Mouse (Mus musculus): Measurements from ENCODE around the gene Gm42421. TPM values are rescaled to one million over a fixed set of nuclear protein-coding genes. Genes with fewer than 3 reads are reported as not detected.

The Gm42421 gene
- total RNA-seq, 2 experiments from 2014 or later, result not detected

DNA sequence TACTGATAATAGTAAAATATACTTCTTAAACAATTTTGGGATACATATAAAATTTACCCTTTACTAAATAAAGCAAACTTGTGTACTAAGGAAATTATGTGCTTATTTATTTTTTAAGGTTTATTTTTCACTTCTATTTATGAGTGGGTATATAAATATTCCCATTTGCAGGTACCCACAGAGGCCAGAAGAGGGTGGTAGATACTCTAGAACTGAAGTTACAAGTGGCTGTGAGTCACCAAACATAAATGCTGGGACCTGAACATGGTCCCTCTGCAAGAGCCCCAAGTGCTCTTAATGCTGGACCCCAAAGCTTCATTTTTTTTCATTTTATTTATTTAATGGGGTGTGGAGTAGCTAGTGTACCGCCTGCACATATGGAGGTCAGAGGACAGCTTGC, 5.9 kb downstream of the Gm42421 start:
- no peak for DNase-seq (ENCODE audit: low spot score in 2 of 2)

DNA sequence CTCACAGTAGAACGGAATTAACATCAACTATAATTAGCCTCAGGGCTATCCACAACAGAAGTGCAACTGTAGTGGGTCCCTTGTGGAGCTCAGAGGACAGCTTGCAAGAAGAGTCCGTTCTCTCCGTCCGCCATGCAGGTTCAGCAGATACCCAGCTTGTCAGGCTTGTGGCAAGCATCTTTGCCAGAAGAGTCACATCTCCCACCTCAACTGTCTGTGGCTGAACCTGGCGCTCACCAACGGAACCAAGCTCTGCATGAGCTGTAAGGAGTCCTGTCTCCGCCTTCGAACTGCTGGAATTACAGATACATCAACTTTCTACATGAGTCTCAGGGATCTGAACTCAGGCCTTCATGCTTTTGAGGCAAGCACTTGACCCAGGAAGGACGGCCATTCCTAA, 8.2 kb downstream of the Gm42421 start:
- DNase-seq (ENCODE audit: low spot score in 2 of 2), result no peak

DNA sequence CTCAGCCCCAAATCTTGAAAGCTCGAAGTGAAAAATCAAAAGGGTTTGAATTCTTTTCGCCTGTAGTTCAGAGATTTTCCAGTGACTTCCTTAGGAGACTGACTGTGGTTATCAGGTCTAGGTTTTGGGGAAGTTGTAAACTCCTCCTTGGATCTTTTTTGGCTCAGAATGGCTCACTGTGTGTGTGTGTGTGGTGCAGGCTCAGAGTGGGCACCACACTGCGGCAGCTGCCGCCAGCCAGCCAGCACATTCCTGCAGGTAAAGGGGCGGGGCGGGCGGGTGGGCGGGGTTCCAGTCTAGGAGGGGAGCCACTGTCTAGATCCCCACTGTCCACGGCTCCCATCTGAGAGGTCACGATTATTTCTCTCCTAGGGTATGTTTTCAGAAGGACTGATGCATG, 13.6 kb downstream of the Gm42421 start:
- DNase-seq (ENCODE audit: low spot score in 2 of 2), result no peak

DNA sequence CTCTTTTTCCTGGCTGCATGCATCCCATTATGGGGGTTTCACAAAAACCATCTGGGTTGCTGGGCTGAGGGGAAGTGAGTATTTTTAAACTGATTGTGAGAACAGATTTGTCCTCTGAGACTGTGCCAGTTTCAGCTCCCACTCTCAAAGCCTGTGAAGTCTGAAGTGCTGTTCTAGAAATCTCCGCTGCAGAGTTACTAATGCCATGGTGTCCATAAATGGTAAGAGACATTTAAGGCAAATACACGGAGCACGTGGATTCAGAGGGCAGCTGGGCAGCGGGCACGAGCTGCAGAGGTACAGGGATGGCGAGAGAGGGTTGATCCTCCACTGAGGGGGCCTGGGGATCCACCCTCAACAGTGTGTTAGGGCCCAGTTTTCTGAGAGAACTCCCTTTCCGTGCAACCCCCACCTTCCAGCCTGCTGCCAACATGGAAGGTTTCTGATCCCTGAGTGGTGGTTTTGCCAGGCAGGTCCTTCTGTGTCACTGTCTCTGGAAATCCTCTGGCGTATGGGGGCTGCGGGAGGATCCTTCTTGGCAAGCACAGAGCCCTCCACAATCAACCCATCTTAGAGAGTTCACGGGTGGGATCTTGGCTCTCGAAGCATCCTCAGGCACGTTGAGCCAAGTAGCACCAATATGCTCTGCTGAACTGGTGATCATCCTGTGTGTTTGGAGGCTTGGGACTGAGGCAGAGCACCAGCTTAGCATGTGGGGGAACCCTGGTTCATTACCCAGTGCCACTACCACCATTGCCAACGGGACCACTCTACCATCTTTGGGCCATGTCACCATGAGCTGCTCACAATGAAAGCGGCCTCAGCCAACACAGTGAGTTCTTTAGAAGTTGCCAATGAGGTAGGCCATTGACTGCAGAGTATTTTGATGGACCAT, 15.5 kb downstream of the Gm42421 start:
- no peak for DNase-seq (ENCODE audit: low spot score in 2 of 2)

DNA sequence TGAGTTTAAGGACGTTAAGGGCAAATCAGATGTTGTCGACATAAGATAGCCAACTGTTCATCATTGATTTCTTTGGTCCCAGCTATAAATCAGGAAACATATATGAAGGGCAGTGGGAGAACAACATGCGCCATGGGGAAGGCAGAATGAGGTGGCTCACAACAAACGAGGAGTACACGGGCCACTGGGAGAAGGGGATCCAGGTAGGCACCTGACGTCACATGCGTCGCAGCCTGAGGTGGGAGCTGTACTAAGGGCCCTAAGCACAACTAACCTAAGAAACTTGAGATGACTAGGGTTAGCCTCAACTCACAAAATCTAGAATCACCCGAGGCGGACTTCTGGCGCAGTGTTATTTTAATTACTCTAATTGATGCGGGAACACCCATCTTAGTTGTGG, 20.4 kb downstream of the Gm42421 start:
- DNase-seq (ENCODE audit: low spot score in 2 of 2), result no peak

DNA sequence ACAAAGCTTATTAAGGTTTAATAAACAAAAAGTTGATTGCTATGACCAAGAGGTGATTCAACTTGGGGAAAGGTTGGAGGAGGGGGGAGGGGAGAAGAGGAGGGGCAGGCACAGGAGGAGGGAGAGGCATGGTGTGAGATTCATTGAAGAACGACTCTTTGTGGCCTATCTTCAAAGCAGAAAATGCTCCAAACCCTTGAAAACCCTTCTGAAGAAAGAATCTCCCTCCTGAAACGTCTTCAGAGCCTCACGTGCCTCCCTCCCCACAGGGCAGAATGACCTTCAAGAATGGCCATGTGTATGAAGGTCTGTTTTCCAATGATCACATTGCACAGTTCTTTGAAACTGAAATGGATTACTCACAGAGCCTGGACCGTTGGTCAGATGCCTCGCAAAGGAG, 22.0 kb downstream of the Gm42421 start:
- DNase-seq (ENCODE audit: low spot score in 2 of 2), result peak in 1 of 2 experiments; percentile 19

DNA sequence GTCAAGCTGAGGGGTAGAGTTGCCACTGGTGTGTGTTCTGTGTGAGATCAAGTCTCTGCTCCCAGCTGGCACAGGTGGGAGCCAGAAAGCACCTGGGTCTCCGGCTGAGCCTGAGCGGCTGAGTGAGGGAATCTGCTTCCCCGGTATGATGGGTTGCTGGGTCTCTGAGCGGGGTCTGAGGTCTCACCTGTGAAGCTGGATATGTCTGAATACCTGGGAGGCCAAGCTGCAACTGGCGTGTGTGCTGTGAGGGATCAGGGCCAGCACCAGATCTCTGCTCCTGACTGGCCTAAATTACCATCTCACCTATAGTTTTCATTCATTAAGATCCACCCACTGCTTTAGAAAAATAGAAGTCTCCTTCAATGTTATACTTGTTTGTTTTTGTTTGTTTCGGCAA, 29.1 kb downstream of the Gm42421 start:
- no peak for DNase-seq (ENCODE audit: low spot score in 2 of 2)

DNA sequence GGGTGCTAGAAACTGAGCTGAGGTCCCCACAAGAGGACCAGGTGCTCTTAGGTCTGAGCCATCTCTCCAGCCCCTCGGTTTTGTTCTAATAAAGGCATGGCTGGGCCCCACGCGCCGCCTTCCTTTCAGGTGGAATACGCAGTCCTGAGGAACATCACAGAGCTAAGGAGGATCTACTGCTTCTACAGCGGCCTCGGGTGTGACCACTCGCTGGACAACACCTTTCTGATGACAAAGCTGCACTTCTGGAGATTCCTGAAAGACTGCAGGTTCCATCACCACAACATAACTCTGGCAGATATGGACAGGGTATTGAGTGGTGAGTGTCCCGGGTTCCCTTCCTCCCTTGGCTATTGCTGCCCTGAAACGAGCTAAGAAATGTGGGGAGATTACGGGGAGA, 31.6 kb downstream of the Gm42421 start:
- no peak for DNase-seq (ENCODE audit: low spot score in 2 of 2)

DNA sequence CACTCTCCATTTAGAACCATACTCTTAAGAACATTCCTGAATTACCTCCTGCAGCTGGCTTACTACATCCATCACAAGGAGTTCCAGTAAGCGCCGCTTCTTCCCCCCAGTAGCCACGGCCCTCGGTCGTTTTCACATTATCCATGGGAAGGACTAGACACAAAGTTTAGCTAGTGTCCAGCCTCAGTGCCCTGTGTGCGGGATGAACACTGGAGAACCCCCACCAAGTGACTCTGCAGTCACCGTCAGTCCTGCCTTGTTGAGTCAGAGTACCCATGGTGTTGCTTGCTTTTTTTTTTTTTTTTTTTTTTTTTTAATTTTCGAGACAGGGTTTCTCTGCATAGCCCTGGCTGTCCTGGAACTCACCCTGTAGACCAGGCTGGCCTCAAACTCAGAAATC, 33.2 kb downstream of the Gm42421 start:
- DNase-seq (ENCODE audit: low spot score in 2 of 2), result no peak

DNA sequence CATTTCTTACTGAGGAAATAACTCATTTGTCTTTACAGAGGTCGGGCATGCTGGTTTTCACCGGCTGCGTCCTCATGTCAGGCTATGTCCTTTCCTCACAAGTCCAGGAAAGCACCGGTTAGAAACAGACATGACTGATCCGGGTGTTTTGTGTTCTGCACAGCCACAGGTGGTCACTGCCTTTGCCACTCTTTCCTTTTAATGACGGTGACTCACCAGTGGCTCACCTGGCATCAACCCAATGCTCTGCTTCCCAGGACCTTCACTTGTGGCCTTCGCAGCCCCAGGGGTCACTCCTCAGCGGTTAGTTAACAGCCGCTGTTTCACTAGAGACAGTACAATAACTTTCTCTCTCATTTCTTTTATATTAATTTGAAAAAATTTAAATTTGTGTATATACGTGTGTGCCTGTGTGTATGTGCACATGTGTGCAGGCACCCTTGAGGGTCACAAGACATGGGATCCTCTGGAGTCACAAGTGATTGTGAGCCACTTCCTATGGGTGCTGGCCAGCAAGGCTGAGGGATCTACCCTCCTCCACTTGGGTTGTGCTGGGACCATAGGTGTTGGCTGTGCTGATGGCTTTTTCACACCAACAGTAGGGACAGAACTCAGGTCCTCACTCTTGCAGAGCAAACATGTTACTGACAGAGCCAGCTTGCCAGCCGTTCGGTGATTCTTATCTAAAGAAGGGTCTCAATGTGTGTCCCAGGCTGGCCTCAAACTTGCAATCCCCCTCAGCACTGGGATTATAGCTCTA, 37.8 kb downstream of the Gm42421 start:
- peak; percentile 47 to 67 for DNase-seq (ENCODE audit: low spot score in 2 of 2)

DNA sequence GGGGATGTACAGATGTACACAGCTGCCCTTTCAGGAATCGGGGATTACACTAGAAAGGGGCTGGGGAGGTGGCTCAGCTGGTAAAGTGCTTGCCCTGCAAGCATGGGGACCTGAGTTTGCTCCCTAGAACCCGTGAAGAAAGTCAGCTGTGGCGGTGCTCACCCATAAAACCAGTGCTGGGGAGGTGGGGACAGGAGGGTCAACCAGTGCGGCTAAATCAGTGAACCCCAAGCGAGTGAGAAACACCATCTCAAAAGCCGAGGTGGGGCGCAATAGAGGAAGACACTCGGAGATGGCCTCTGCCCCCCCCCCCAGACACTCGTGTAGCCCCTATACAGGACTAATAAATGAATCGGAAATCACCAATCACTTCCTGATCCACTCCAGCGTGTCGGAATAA, 38.7 kb downstream of the Gm42421 start:
- no peak for DNase-seq (ENCODE audit: low spot score in 2 of 2)

DNA sequence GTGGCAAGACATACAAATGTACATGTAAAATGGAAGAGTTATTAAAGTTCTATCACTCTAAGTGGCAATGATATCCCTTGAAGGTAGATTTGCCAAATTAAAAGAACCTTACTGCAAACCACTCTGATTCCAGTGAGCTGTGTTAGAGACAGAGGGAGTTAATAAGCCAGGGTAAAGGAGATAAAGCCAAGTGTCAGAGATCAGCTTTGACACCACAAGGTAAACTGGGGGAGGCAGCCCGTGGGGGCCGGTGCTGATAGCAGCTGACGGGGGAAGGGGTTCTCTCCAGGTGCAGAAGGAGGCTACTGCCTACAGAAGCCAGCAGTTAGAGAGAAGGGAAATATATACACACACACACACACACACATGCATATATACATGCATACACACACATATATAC, 44.7 kb downstream of the Gm42421 start:
- no peak for DNase-seq (ENCODE audit: low spot score in 2 of 2)

DNA sequence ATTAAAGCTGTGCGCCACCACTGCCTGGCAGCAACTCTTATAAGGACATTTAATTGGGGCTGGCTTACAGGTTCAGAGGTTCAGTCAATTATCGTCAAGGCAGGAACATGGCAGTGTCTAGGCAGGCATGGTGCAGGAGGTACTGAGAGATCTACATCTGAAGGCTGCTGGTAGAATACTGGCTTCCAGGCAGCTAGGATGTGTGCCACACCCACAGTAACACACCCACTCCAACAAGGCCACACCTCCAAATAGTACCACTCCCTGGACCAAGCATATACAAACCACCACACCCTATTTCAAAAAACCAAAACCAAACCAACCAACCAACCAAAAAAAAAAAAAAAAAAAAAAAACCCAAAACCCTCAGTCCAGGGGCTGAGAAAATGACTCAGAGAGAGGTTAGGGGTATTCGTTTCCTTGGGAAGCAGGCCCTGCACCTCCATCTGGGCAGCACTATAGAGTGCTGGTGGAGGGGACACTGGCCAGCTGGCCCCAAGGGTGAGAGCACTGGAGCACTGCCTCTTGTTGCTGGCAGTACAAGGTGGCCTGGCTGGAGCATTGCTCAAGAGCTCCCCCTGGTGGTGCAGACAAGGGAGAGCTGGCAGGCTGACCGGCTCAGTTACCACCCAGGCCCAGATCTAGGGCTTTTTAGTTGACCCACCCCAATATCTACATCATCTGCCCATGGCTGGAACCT, 47.1 kb downstream of the Gm42421 start:
- peak; percentile 62 to 73 for DNase-seq (ENCODE audit: low spot score in 2 of 2)

DNA sequence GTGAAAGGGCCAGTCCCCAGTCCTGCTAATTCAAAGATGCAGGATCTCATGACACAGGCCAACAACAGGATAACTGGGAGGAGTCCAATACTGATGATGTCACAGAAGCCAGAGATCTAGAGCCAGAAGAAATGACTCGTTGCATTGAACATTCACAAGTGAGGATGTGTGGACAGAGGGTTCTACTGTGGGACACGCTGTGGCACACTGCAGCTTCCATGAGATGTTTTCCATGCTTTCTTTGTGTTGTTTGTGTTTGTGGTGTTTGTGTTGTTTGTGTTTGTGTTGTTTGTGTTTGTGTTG, 47.6 kb downstream of the Gm42421 start:
- DNase-seq (ENCODE audit: low spot score in 2 of 2), result no peak

DNA sequence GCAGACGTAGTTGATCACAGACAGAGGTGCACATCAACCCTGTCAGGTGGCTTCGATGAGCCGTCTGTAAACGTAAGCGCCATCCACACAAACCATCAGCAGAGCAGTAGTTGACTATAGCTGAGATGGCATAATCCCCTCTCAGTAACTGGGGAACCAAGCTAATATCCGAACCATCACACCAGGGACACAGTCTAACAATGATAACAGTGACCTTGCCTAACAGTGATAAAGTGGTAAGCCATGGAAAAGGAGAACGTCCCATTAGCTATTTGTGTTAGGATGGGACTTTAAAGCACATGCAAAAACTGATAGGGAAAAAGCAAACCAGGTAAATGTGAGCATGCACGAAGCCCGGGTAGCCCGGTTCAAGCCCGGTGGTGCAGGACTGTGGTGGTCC, 48.3 kb downstream of the Gm42421 start:
- DNase-seq (ENCODE audit: low spot score in 2 of 2), result no peak

DNA sequence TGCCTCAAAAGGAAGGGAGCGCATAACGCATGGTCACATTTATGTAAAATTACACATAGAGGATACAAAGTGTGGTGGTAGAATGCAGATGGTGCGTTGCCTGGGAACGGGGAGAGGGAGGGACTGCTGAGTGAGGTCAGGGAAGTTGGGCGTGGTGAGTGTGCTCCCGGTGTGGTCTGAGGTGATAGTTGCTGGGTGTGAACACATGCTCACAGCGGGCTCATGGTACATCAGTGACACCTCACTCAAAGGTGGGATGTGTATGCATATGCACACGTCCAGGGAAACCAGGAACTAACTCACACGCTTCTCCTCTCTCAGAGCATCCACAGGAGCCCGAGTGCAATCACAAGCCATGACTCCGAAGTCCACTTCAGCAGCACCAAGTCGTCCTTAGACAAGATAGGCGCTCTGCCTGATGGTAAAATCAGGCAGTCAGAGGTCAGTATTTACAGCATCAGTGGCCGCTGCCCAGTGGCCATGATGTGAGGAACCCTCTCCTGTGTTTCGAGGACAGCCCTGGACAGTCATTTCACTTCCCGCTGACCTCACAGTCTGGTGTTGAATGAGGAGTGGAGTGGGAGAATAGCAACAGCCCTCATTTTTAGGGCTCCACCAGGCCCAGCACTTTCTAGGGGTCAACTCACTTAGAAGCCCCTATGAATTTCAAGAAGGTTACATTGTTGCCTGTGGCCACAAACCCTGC, 48.9 kb downstream of the Gm42421 start:
- DNase-seq (ENCODE audit: low spot score in 2 of 2), result peak in 1 of 2 experiments; percentile 10

DNA sequence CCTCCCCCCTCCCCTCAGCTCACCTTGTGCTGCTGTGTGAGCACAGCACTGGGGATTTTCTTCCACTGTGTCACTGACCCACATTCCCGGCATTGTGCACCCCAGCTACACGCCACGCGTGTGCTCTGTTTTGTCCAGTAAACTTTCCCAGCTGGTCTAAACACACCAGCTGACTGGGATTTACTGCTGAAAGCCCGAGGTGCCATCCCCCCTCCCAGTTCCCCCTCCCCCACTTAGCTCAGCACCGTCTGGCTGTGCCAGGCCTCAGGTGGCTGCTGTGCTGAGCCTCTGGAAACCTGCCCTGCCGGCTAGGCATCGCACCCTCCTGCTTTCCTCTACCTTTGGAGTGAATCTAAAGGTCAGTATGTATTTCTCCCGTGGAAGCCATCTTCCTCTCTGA, 52.9 kb downstream of the Gm42421 start:
- no peak for DNase-seq (ENCODE audit: low spot score in 2 of 2)

DNA sequence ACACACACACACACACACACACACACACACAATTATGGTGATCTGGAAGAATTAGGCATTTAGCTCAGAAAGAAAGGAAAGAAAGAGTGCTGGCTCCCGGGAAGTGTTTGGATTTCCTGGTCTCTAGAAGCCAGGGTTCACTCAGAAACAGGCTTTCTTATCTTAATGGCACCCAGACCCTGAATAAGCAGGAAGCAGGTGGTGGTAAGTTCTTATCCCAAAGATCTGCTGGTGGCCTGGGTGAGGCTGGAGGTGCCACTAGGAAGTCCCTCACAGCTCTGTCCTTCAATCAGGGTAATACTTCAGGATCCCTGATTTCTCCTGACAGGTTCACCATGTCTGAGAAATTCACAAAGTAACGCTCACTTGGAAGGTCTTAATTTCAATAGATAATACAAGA, 54.4 kb downstream of the Gm42421 start:
- no peak for DNase-seq (ENCODE audit: low spot score in 2 of 2)

DNA sequence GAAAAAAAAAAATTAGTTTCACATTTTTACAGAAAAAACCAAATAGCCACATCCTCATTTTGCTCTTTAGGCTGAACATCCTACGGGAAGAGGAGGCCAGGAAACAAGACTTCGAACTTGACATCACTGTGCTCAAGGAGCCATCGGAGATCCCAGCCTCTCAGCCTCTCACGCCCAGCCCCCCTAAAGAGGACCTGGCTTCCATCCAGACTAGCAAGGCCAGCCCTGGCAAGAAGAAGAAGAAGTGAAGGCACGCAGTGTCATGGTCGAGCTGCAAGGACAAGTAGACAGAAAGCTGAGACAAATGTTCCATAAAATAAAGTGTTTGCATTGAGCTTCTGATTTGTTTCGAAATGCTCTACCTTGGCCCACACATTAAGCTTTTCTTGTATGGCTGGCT, 57.4 kb downstream of the Gm42421 start:
- DNase-seq (ENCODE audit: low spot score in 2 of 2), result peak in 1 of 2 experiments; percentile 61
